Mouse (Mus musculus): ENCODE data around the gene Pold4. TPM values are rescaled to one million over a fixed set of nuclear protein-coding genes. Genes with fewer than 3 reads are reported as not detected.
A peak's percentile ranks its signal among the peaks of the same experiment; 100 is the strongest.

Pold4 gene
- polyA plus RNA-seq, 2 experiments, result 12.9 to 15.2 TPM

DNA sequence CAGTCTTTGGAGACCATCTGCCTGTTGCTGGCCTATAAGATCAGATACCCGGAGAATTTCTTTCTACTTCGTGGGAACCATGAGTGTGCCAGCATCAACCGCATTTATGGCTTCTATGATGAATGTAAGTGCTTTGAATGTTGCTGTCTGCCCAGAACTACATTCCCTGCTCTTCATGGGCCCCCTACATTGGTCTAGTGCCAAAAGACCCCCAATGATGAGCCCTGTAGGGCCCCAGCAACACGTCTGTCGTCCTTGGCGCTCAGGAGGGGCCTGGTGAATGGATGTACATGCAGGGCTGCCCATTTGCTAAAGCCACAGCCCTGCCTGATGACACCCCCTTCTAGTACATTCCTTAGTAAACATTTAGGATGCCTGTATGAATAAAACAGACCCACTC lies 38.6 kb upstream of the Pold4 start:
- peaks cover 46% of the 10 kb centered on the region for H3K36me3 ChIP-seq (replicated peaks; ENCODE audit: control insufficient read depth, insufficient read depth, low read depth)
- H3K9ac ChIP-seq (replicated peaks), result peak overlapping the region; percentile 91
- no peaks in the 10 kb centered on the region for H3K9me3 ChIP-seq (ENCODE audit: control insufficient read depth, low read length)
- H3K27ac ChIP-seq, result peak overlapping the region; percentile 60
- peak overlapping the region; percentile 77 for H3K4me2 ChIP-seq (ENCODE audit: low read depth)
- no peak for DNase-seq (ENCODE audit: low read depth in 3 of 3, low spot score in 3 of 3)
- WGBS (ENCODE audit: insufficient replicate concordance), result 52% methylated on average over 6 of the region's 6 CpGs
- no peak for ATAC-seq (ENCODE audit: insufficient read depth)
- peak overlapping the region; percentile 85 to 89 for H3K4me3 ChIP-seq (ENCODE audit: insufficient read depth in 1 of 2, low read depth in 2 of 2, low read length in 2 of 2)
- no peaks in the 10 kb centered on the region for H3K27me3 ChIP-seq (ENCODE audit: control insufficient read depth, insufficient read depth, low read length)
- H3K4me1 ChIP-seq (replicated peaks; ENCODE audit: control insufficient read depth in 2 of 2, insufficient read depth in 2 of 2, low read length in 1 of 2), result peaks cover 14 to 24% of the 10 kb centered on the region in 2 experiments
- TF ChIP-seq CTCF (IDR thresholded peaks at IDR 0.05; ENCODE audit: low read depth) (no peak), EP300 (IDR thresholded peaks at IDR 0.05; ENCODE audit: low read depth) (no peak)

DNA sequence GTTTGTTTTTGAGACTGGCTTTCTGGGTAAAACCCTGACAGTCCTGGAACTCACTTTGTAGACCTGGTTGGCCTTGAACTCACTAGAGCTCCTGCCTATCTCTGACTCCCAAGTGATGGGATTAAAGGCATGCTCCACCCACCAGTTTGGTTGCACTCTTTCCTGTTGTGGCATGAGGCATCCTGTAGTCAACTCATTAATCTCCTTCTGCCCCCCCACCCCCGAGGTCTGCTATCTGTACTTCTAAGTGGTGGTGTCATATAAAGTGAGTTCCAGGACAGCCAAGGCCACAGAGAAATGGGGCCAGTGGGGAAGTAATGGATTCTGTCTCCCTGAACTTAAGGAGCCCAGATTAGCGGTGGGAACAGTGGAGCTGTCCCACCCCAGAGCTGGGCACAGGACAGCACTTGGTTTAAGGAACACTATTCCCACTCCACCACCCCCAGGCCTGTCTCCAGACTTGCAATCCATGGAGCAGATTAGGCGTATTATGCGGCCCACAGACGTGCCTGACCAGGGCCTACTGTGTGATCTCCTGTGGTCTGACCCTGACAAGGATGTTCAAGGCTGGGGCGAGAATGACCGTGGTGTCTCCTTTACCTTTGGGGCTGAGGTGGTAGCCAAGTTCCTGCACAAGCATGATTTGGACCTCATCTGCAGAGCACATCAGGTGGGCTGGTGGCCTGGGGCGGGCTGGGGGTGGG lies 37.5 kb upstream of the Pold4 start:
- DNase-seq (ENCODE audit: low read depth in 3 of 3, low spot score in 3 of 3) (no peak), ATAC-seq (ENCODE audit: insufficient read depth) (no peak)
- Histone ChIP-seq H3K4me2 (ENCODE audit: low read depth) (no peak overlapping the region), H3K27ac (no peak overlapping the region), H3K9me3 (ENCODE audit: control insufficient read depth, low read length) (no peaks in the 10 kb centered on the region), H3K27me3 (ENCODE audit: control insufficient read depth, insufficient read depth, low read length) (no peaks in the 10 kb centered on the region), H3K4me1 (replicated peaks; ENCODE audit: control insufficient read depth in 2 of 2, insufficient read depth in 2 of 2, low read length in 1 of 2) (peaks cover 14 to 24% of the 10 kb centered on the region in 2 experiments), H3K9ac (replicated peaks) (no peak overlapping the region), H3K36me3 (replicated peaks; ENCODE audit: control insufficient read depth, insufficient read depth, low read depth) (peaks cover 49% of the 10 kb centered on the region), H3K4me3 (ENCODE audit: insufficient read depth in 1 of 2, low read depth in 2 of 2, low read length in 2 of 2) (no peak overlapping the region)
- TF ChIP-seq EP300 (IDR thresholded peaks at IDR 0.05; ENCODE audit: low read depth) (no peak), CTCF (IDR thresholded peaks at IDR 0.05; ENCODE audit: low read depth) (no peak)
- 69% methylated on average over 8 of the region's 8 CpGs for WGBS (ENCODE audit: insufficient replicate concordance)

DNA sequence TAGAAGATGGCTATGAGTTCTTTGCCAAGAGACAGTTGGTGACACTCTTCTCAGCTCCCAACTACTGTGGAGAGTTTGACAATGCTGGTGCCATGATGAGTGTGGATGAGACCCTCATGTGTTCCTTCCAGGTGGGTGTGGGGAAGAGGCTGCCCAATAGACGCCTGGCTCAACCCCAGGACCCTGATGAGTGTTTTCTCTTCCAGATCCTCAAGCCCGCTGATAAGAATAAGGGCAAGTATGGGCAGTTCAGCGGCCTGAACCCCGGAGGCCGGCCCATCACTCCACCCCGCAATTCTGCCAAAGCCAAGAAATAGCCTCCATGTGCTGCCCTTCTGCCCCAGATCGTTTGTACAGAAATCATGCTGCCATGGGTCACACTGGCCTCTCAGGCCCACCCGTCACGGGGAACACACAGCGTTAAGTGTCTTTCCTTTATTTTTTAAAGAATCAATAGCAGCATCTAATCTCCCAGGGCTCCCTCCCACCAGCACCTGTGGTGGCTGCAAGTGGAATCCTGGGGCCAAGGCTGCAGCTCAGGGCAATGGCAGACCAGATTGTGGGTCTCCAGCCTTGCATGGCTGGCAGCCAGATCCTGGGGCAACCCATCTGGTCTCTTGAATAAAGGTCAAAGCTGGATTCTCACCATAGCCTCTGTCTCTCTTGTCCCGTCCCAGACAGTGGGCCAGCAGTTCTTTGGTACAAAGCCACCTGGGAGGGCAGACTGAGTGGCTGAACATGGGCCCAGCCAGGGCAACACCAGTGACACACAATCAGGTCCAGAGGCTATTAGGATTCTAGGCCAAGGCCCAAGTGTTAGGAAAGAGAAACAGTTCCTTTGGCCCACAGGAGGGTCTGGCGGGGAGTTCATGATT lies 36.7 kb upstream of the Pold4 start:
- ATAC-seq (ENCODE audit: insufficient read depth) (no peak), DNase-seq (ENCODE audit: low read depth in 3 of 3, low spot score in 3 of 3) (no peak)
- H3K27ac ChIP-seq, result no peak overlapping the region
- 74% methylated on average over 12 of the region's 12 CpGs for WGBS (ENCODE audit: insufficient replicate concordance)
- TF ChIP-seq EP300 (IDR thresholded peaks at IDR 0.05; ENCODE audit: low read depth), result no peak
- TF ChIP-seq CTCF (IDR thresholded peaks at IDR 0.05; ENCODE audit: low read depth), result no peak
- no peak overlapping the region for H3K4me3 ChIP-seq (ENCODE audit: insufficient read depth in 1 of 2, low read depth in 2 of 2, low read length in 2 of 2)
- no peaks in the 10 kb centered on the region for H3K27me3 ChIP-seq (ENCODE audit: control insufficient read depth, insufficient read depth, low read length)
- no peaks in the 10 kb centered on the region for H3K9me3 ChIP-seq (ENCODE audit: control insufficient read depth, low read length)
- H3K9ac ChIP-seq (replicated peaks), result no peak overlapping the region
- H3K4me1 ChIP-seq (replicated peaks; ENCODE audit: control insufficient read depth in 2 of 2, insufficient read depth in 2 of 2, low read length in 1 of 2), result peaks cover 15 to 27% of the 10 kb centered on the region in 2 experiments
- H3K4me2 ChIP-seq (ENCODE audit: low read depth), result no peak overlapping the region; the same call in 1 of the 2 replicates
- peaks cover 52% of the 10 kb centered on the region for H3K36me3 ChIP-seq (replicated peaks; ENCODE audit: control insufficient read depth, insufficient read depth, low read depth)

DNA sequence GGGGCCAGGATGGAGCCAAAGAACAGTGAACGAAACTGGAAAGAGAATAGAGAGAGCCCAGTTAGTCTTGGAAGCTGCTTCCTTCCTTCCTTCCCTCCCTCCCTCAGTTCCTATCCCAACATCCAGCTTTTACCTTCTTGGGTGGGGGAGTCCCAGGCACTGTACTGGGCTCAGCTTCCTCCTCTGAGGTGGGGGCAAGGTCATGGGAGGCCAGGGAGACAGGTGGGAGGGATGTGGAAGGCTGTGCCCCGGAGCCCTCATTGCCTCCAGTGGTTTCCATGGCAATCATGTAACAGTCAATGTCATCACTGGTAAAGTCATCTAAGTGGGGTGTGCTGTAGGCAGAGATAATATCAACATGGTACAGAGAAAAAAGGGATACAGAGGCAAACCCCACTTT lies 35.7 kb upstream of the Pold4 start:
- Histone ChIP-seq H3K36me3 (replicated peaks; ENCODE audit: control insufficient read depth, insufficient read depth, low read depth) (peaks cover 55% of the 10 kb centered on the region), H3K27ac (no peak overlapping the region), H3K27me3 (ENCODE audit: control insufficient read depth, insufficient read depth, low read length) (no peaks in the 10 kb centered on the region), H3K4me1 (replicated peaks; ENCODE audit: control insufficient read depth in 2 of 2, insufficient read depth in 2 of 2, low read length in 1 of 2) (peaks cover 21 to 30% of the 10 kb centered on the region in 2 experiments), H3K9me3 (ENCODE audit: control insufficient read depth, low read length) (no peaks in the 10 kb centered on the region), H3K4me2 (ENCODE audit: low read depth) (no peak overlapping the region), H3K9ac (replicated peaks) (no peak overlapping the region), H3K4me3 (ENCODE audit: insufficient read depth in 1 of 2, low read depth in 2 of 2, low read length in 2 of 2) (no peak overlapping the region)
- ATAC-seq (ENCODE audit: insufficient read depth) (no peak), DNase-seq (ENCODE audit: low read depth in 3 of 3, low spot score in 3 of 3) (no peak)
- TF ChIP-seq EP300 (IDR thresholded peaks at IDR 0.05; ENCODE audit: low read depth) (no peak), CTCF (IDR thresholded peaks at IDR 0.05; ENCODE audit: low read depth) (no peak)
- 59% methylated on average over 2 of the region's 2 CpGs for WGBS (ENCODE audit: insufficient replicate concordance)

DNA sequence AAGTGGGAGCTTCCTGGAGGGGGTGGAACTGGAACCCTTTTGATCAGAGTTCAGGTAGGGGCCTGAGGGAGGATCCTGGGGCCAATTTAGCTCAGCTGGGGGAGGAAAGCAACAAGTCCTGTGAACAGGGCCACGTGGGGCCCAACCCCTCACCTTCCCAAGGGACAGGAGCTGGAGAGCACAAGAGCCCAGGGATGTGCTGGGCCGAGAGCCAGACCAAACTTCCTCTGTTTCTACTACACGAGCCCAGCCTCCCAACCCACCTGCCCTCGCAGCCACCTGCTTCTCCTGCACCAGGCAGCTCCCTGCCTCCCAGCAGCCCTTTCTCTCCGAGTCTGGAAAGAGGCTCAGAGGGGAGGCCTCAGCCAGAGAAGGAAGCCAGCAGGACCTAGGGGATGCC lies 35.2 kb upstream of the Pold4 start:
- H3K27ac ChIP-seq, result no peak overlapping the region
- no peak overlapping the region for H3K4me2 ChIP-seq (ENCODE audit: low read depth)
- DNase-seq (ENCODE audit: low read depth in 3 of 3, low spot score in 3 of 3) (no peak), ATAC-seq (ENCODE audit: insufficient read depth) (no peak)
- peaks cover 55% of the 10 kb centered on the region for H3K36me3 ChIP-seq (replicated peaks; ENCODE audit: control insufficient read depth, insufficient read depth, low read depth)
- H3K4me3 ChIP-seq (ENCODE audit: insufficient read depth in 1 of 2, low read depth in 2 of 2, low read length in 2 of 2), result no peak overlapping the region
- TF ChIP-seq CTCF (IDR thresholded peaks at IDR 0.05; ENCODE audit: low read depth) (no peak), EP300 (IDR thresholded peaks at IDR 0.05; ENCODE audit: low read depth) (no peak)
- no peak overlapping the region for H3K9ac ChIP-seq (replicated peaks)
- WGBS (ENCODE audit: insufficient replicate concordance), result 54% methylated on average over 5 of the region's 5 CpGs
- no peaks in the 10 kb centered on the region for H3K9me3 ChIP-seq (ENCODE audit: control insufficient read depth, low read length)
- H3K27me3 ChIP-seq (ENCODE audit: control insufficient read depth, insufficient read depth, low read length), result no peaks in the 10 kb centered on the region
- H3K4me1 ChIP-seq (replicated peaks; ENCODE audit: control insufficient read depth in 2 of 2, insufficient read depth in 2 of 2, low read length in 1 of 2), result peaks cover 16 to 25% of the 10 kb centered on the region in 2 experiments

Measured in liver, embryonic 14.5 days (tissue).